Mouse (Mus musculus): ENCODE results near the gene Psip1.
A peak's percentile ranks its signal among the peaks of the same experiment; 100 is the strongest.

The Psip1 gene

GRCm38 (mm10) chr4:83417820-83418186 lies 68.5 kb downstream of the Psip1 start:
- DNase-seq (ENCODE audit: low read depth) = no peak

DNA sequence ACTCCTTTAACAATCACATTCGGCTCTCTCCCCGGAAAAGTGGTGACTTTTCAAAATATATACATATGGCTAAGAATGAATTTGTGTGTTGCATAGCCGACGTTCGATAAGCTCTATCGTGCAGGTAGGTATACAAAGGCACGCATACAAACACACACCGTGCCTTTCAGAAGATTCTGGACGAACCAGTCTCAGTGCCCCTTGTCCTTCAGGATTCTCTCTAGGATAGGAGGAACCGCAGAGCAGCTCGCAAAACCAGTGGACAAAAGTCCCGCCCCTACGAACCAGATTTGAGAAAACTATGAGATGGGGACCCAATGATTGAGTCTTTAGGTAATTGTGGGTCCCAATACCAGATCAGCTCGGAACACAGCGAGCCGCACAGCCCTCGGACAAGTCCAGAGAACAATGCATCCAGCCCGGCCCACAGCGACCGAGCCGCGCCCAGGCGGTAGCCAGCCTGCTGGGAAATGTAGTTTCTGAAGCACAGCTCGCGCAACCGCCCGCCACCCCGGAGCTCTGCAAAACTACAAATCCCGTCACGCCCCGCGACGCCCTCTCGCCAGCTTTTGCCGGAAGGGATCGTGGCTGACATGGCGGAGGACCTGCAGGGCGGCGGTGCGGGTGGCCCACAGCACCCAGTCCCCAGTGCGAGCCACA lies 69.0 kb downstream of the Psip1 start, which contains the start of gene Snapc3:
Snapc3 (plus strand) TSS at position 565 of the 660 bp plus-strand sequence.
- peak; percentile 87 for DNase-seq (ENCODE audit: low read depth)

DNA sequence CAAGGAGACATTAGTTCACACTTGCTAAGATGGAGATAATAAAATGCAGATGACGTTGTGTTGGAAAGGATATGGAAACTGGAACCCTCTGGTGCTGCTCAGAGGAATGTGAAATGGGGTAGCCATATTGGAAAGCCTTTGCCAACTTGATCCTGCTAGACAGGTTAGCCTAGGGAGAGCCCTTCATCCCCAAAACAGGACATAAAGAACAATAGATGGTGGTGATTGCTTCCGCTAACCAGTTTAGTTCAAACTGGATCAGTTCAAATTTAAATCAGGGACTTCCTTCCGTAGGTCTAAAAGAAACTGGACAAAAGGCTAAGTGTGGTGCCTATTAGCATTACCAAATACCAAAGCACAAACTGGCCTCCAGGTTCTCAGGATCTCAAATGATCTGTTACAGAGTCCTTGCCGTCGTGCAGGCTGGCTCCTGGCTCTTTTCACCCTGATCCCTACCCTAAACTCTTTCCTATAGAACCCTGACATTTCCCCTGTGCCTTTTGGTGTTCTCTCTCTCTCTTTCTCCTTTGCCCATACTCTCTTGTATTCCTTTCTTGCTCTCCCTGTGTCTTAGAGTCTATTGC lies 71.9 kb downstream of the Psip1 start:
- DNase-seq (ENCODE audit: low read depth) = no peak

DNA sequence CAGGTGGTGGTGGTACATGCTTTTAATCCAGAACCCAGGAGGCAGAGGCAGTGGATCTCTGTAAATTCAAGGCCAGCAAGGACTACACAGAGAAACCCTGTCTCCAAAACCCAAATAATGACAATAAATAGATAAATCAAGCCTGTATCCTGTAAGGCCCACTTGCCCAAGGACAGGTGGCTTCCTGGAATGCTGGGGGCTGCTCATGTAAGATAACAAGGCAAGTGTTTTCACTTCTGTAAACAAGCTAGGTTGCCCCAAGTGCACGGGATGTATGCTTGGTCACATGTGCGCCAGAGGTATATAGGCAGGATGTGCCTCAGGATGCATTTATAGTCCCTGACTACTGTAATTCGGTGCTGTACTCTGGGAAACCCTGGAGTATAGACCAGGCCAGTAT lies 74.2 kb downstream of the Psip1 start:
- no peak for DNase-seq (ENCODE audit: low read depth)

GRCm38 (mm10) chr4:83409867-83410505 lies 76.3 kb downstream of the Psip1 start:
- DNase-seq (ENCODE audit: low read depth) = peak; percentile 49

GRCm38 (mm10) chr4:83407688-83408087 lies 78.6 kb downstream of the Psip1 start:
- no peak for DNase-seq (ENCODE audit: low read depth)
